Mouse (Mus musculus): ENCODE data around the gene Mrpl45.

DNA sequence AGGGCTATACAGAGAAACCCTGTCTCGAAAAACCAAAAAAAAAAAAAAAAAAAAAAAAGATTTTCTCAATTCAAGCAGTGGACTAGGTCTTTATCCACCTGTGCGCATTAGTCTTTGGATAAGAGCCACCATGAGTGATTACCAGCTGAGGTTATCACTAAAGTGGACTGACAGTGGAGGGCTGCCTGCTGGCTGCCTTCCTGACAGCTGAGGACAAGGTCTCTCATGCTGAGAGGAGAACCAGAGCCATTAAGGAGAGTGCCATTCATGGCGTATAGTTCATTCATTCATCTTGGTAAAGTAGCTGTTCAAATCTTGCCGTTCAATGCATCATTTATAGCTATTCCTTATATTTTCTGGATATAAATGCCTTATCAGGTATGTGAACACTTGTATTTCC lies 19.0 kb upstream of the Mrpl45 start:
- TF ChIP-seq CTCF (IDR thresholded peaks at IDR 0.05; ENCODE audit: low read depth, low read length) (no peak), POLR2A (IDR thresholded peaks at IDR 0.05; ENCODE audit: insufficient read depth, low read length) (no peak)
